Mouse (Mus musculus) thymus, adult 2 months (tissue): ENCODE measurements around the gene Acp2.

ENCODE experiments used
- CTCF ChIP-seq: fragments of 200-500 bp; IDR thresholded peaks from 2 replicates; pipeline ENCODE4 v1.5.1; 2012; ENCODE audit warnings: mild to moderate bottlenecking, control low read depth, low read length, moderate library complexity, borderline replicate concordance; ENCODE audit not compliant: control insufficient read depth, poor library complexity, insufficient read depth; ENCODE audit errors: extremely low read depth
- POLR2A ChIP-seq: fragments of 200-500 bp; IDR thresholded peaks from 2 replicates; pipeline ENCODE4 v1.6.1; 2012; ENCODE audit warnings: mild to moderate bottlenecking, low read length, control low read depth, moderate library complexity; ENCODE audit not compliant: control insufficient read depth, poor library complexity, insufficient read depth; ENCODE audit errors: extremely low read depth

DNA sequence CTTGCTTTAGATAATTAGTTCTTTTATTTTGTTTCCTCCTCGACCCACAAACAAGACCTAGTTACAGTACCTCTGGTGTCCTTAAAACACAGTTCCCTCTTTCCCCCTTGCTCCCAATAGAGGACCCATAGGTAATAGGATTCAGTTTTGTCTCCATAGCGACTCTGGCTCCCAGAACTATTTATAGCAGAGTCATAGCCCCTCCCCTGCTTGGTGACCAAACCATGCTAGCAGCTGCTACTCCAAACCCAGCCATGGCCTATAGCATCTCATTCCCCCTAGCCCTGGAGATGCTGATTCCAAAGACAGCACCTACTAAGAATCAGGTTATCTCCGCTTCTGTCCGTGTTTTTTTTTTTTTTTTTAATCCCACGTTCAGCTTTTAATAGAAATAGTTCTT is 22.0 kb upstream of the Acp2 start:
- TF ChIP-seq POLR2A (no peak), CTCF (no peak)
